Mouse (Mus musculus) layer of hippocampus, adult 18-20 months (tissue): ENCODE measurements at regions not wholly inside any gene's neighbourhood (a gene's known extent, or its start where the extent isn't known, plus 50 kb on each side); places are given as distances from the start of the nearest gene placed in this dataset.
"Not testable (repeated sequence)": the region's sequence is repeated elsewhere in the genome, so short reads cannot be mapped to it uniquely, and the experiment has no call there.

Source experiments
- DNase-seq, 2 experiments: peaks; one replicate each; pipeline ENCODE4 v3.0.0; 2022; ENCODE audit warnings: low spot score in 2 of 2

- DNase-seq = no peak
These were observed 147.5 kb upstream of the Sfswap start for GRCm38 (mm10) chr5:129353549-129353948.

- DNase-seq = no peak
These were observed 146.1 kb upstream of the Sfswap start for GRCm38 (mm10) chr5:129354877-129355276.

GRCm38 (mm10) chr5:129361527-129361926, 139.5 kb upstream of the Sfswap start:
- DNase-seq = no peak

GRCm38 (mm10) chr5:129363189-129363588, 137.8 kb upstream of the Sfswap start:
- no peak for DNase-seq

GRCm38 (mm10) chr5:129365026-129365425, 136.0 kb upstream of the Sfswap start:
- DNase-seq = no peak

- no peak for DNase-seq
These were observed 133.8 kb upstream of the Sfswap start for GRCm38 (mm10) chr5:129367266-129367665.

- DNase-seq = no peak
These were observed 120.2 kb upstream of the Sfswap start for GRCm38 (mm10) chr5:129380861-129381260.

GRCm38 (mm10) chr5:129384976-129385375, 116.0 kb upstream of the Sfswap start:
- no peak for DNase-seq

GRCm38 (mm10) chr5:129385965-129386643, 114.9 kb upstream of the Sfswap start:
- not testable (repeated sequence) for DNase-seq

- DNase-seq = not testable (repeated sequence)
These were observed 114.3 kb upstream of the Sfswap start for GRCm38 (mm10) chr5:129386671-129387070.

GRCm38 (mm10) chr5:129387301-129387700, 113.7 kb upstream of the Sfswap start:
- DNase-seq = no peak

- DNase-seq = peak; percentile 19 to 59
These were observed 110.1 kb upstream of the Sfswap start for GRCm38 (mm10) chr5:129390921-129391371.

- no peak for DNase-seq
These were observed 107.9 kb upstream of the Sfswap start for GRCm38 (mm10) chr5:129393150-129393549.

GRCm38 (mm10) chr5:129393606-129394255, 107.3 kb upstream of the Sfswap start:
- DNase-seq = peak; percentile 40 to 65

GRCm38 (mm10) chr5:129394416-129394815, 106.6 kb upstream of the Sfswap start:
- DNase-seq = peak in 1 of 2 experiments; percentile 30

- no peak for DNase-seq
These were observed 103.7 kb upstream of the Sfswap start for GRCm38 (mm10) chr5:129397311-129397710.

GRCm38 (mm10) chr5:129406259-129406658, 94.8 kb upstream of the Sfswap start:
- no peak for DNase-seq

- DNase-seq = no peak
These were observed 91.5 kb upstream of the Sfswap start for GRCm38 (mm10) chr5:129409440-129410004.

- DNase-seq = no peak
These were observed 88.9 kb upstream of the Sfswap start for GRCm38 (mm10) chr5:129412161-129412560.

GRCm38 (mm10) chr5:129414960-129415706, 85.9 kb upstream of the Sfswap start:
- no peak for DNase-seq

- DNase-seq = no peak
These were observed 84.6 kb upstream of the Sfswap start for GRCm38 (mm10) chr5:129416425-129416824.

- no peak for DNase-seq
These were observed 83.5 kb upstream of the Sfswap start for GRCm38 (mm10) chr5:129417516-129417915.
